Mouse (Mus musculus): ENCODE data around the gene Hc. TPM values are rescaled to one million over a fixed set of nuclear protein-coding genes. Genes with fewer than 3 reads are reported as not detected.

Gene Hc
- polyA plus RNA-seq, 2 experiments from 2014 or later: 0.10 to 0.44 TPM

GRCm38 (mm10) chr2:34973087-34973486, 88.2 kb downstream of the Hc start:
- ATAC-seq: no peak

- no peak for ATAC-seq
These were observed 90.0 kb downstream of the Hc start for GRCm38 (mm10) chr2:34971080-34971888.

GRCm38 (mm10) chr2:34970092-34970750, 91.0 kb downstream of the Hc start:
- peak; percentile 79 for ATAC-seq

- no peak for ATAC-seq
These were observed 92.1 kb downstream of the Hc start for GRCm38 (mm10) chr2:34969166-34969565.

- no peak for ATAC-seq
These were observed 94.8 kb downstream of the Hc start for GRCm38 (mm10) chr2:34966243-34966934.

- no peak for ATAC-seq
These were observed 95.4 kb downstream of the Hc start for GRCm38 (mm10) chr2:34965806-34966205.

GRCm38 (mm10) chr2:34965293-34965692, 95.9 kb downstream of the Hc start:
- ATAC-seq: no peak

- no peak for ATAC-seq
These were observed 96.6 kb downstream of the Hc start for GRCm38 (mm10) chr2:34964651-34965050.

GRCm38 (mm10) chr2:34964230-34964629, 97.0 kb downstream of the Hc start:
- ATAC-seq: no peak

GRCm38 (mm10) chr2:34963371-34963956, 97.8 kb downstream of the Hc start:
- ATAC-seq: peak; percentile 64

- peak; percentile 59 for ATAC-seq
These were observed 98.3 kb downstream of the Hc start for GRCm38 (mm10) chr2:34962893-34963292.

GRCm38 (mm10) chr2:34962211-34962610, 99.0 kb downstream of the Hc start:
- no peak for ATAC-seq

- peak; percentile 7 for ATAC-seq
These were observed 99.7 kb downstream of the Hc start, which contains the start of gene Traf1 for GRCm38 (mm10) chr2:34961481-34962036. Gene Traf1 (minus strand): TSS chr2:34961772.

GRCm38 (mm10) chr2:34960966-34961365, 100.3 kb downstream of the Hc start:
- no peak for ATAC-seq

- no peak for ATAC-seq
These were observed 100.8 kb downstream of the Hc start for GRCm38 (mm10) chr2:34960466-34960865.

GRCm38 (mm10) chr2:34958582-34958981, 102.7 kb downstream of the Hc start:
- peak; percentile 2 for ATAC-seq

- ATAC-seq: peak; percentile 40
These were observed 103.2 kb downstream of the Hc start for GRCm38 (mm10) chr2:34958036-34958435.

GRCm38 (mm10) chr2:34957405-34957804, 103.8 kb downstream of the Hc start:
- no peak for ATAC-seq

GRCm38 (mm10) chr2:34956941-34957340, 104.3 kb downstream of the Hc start:
- no peak for ATAC-seq

- ATAC-seq: peak; percentile 11
These were observed 106.9 kb downstream of the Hc start for GRCm38 (mm10) chr2:34954344-34954743.

- ATAC-seq: no peak
These were observed 107.6 kb downstream of the Hc start for GRCm38 (mm10) chr2:34953547-34954116.

- ATAC-seq: peak; percentile 38
These were observed 108.2 kb downstream of the Hc start for GRCm38 (mm10) chr2:34953018-34953417.
